Mouse (Mus musculus): ENCODE measurements around the gene Ppt1. TPM values are rescaled to one million over a fixed set of nuclear protein-coding genes. Genes with fewer than 3 reads are reported as not detected.

Gene Ppt1
- polyA plus RNA-seq, 1 experiment: 119 TPM

DNA sequence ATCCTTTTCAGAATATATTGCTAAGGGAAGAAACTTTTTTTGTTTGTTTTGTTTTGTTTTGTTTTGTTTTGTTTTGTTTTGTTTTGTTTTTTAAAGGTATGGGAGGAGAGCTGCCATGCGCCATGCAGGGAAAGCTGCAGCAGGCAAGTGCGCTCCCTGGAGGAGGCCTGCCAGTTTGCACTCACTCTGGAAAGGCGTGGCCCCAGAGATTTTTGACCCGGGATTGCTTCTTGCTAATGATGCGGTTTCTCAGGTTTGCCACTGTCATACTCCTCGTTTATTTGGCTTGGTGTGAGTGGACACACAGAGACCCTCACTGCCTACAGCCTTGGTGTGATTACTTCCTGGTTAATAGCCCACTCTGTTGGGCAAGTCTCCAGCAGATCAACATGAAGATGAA is 66.1 kb downstream of the Ppt1 start:
- no peak for DNase-seq (ENCODE audit: extremely low spot score in 1 of 2, low spot score in 1 of 2)

DNA sequence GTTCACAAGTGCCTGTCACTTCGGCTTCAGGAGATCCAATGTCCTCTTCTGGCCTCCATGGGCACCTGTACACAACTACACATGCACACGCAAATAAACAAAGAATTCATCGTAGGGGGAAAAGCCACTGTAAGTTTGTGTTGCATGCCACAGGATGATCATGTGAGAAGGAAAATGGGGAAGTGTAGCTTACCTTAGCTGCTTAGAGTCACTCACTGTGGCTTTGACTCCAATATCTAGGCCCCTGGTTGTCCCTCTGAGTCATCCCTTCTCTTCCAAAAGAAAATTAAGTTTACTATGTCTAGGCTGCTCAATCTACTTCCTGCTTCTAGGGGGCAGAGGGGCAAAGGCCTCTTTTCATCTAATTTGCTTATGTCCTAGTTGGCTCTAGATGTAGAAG is 67.7 kb downstream of the Ppt1 start:
- no peak for DNase-seq (ENCODE audit: extremely low spot score in 1 of 2, low spot score in 1 of 2)

DNA sequence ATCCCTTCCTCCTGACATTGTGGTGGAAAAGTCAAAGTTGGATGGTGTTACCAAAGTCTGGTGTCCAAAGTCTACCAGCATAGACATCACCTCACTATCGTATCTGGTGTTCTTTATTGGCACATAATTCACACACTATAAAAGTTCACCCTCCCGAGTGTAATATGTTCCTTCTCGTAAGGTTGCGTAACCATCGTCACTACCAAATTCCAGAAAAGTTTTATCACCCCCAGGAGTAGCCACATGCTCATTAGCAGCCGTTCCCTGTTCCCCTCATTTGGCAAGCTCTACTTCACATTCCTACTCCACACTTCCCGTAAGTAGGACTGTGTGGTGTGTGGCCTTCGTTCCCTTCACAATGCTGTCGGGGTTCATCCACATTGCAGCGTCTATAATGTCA is 69.3 kb downstream of the Ppt1 start:
- no peak for DNase-seq (ENCODE audit: extremely low spot score in 1 of 2, low spot score in 1 of 2)

Other genes with a start within 250 kb of the Ppt1 start
- gene 9530002B09Rik, start 147.0 kb upstream of the Ppt1 start, polyA plus RNA-seq (2012; rRNA removed): not detected in 2 replicates
- gene Cap1, start 49.8 kb downstream of the Ppt1 start, polyA plus RNA-seq (2012; rRNA removed): 142 and 146 TPM in 2 replicates
- gene Mfsd2a, start 124.9 kb downstream of the Ppt1 start, polyA plus RNA-seq (2012; rRNA removed): 40.7 and 40.8 TPM in 2 replicates
- gene Mycl, start 159.4 kb downstream of the Ppt1 start, polyA plus RNA-seq (2012; rRNA removed): 10.0 and 12.0 TPM in 2 replicates
- 17.7 and 18.2 TPM in 2 replicates for gene Trit1, start 180.4 kb downstream of the Ppt1 start, polyA plus RNA-seq (2012; rRNA removed)